ENCODE assay signal across 14 mouse cellular contexts in the genomic region with DNA sequence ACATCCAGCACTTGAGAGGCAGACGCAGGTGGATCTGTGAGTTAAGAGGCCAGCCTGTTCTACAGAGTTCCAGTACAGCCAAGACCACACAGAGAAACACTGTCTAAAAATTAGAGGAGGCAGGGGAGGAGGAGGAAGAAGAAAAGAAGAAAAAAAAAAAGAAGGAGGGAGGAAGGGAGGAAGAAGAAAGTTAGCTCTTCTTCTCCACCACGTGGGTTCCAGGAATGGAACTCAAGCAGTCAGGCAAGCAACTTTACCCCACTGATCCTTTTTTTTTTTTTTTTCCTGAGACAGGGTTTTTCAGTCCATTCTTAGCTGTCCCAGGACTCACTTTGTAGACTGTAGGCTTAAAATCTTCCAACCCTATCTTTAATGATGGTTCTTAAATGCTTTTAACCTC. TPM values are rescaled to one million over a fixed set of nuclear protein-coding genes. Genes with fewer than 3 reads are reported as not detected.
"Had no signal": no experiment of that assay in that cellular context is flagged by ENCODE, and none has a peak within 500 bp of the region (broad histone marks: within the 10 kb centered on the region; RNA-seq: fewer than 3 reads in every experiment).

No protein-coding gene starts in this region.

- H3K9me3 ChIP-seq: liver, embryonic 13.5 days; midbrain, embryonic 12.5 days; neural tube, embryonic 13.5 days had no signal

- ATAC-seq: midbrain, embryonic 16.5 days had no signal

- H3K27ac ChIP-seq: left cerebral cortex, adult 2 months; liver, embryonic 13.5 days; midbrain, embryonic 12.5 days; neural tube, embryonic 13.5 days had no signal

- DNase-seq: layer of hippocampus, postnatal 36 days; liver, embryonic 13.5 days; lung, adult 2 months; lung, postnatal 14 days; lung, postnatal 4 days; right cerebral cortex, postnatal 25 days; thymus, adult 18-20 months; thymus, postnatal 36 days had no signal

- H3K36me3 ChIP-seq: liver, embryonic 13.5 days; midbrain, embryonic 12.5 days; neural tube, embryonic 13.5 days had no signal

- H3K9ac ChIP-seq: liver, embryonic 13.5 days; midbrain, embryonic 12.5 days; neural tube, embryonic 13.5 days had no signal

- H3K4me2 ChIP-seq: liver, embryonic 13.5 days; midbrain, embryonic 12.5 days; neural tube, embryonic 13.5 days had no signal

- H3K4me3 ChIP-seq: left cerebral cortex, adult 2 months; liver, embryonic 13.5 days; midbrain, embryonic 12.5 days; myocyte; neural tube, embryonic 13.5 days had no signal

- H3K27me3 ChIP-seq: liver, embryonic 13.5 days; midbrain, embryonic 12.5 days; neural tube, embryonic 13.5 days had no signal

RNA-seq across cellular contexts. Expression of gene Ina, which starts 37.8 kb away (rescaled TPM):
- polyA plus RNA-seq: liver, adult 2 months; myocyte had no signal
